Mouse (Mus musculus): ENCODE data around the gene Olfr1380. TPM values are rescaled to one million over a fixed set of nuclear protein-coding genes. Genes with fewer than 3 reads are reported as not detected.
"Not testable (repeated sequence)": the region's sequence is repeated elsewhere in the genome, so short reads cannot be mapped to it uniquely, and the experiment has no call there.

Olfr1380 gene
- total and polyA plus RNA-seq, 3 experiments, result not detected

DNA sequence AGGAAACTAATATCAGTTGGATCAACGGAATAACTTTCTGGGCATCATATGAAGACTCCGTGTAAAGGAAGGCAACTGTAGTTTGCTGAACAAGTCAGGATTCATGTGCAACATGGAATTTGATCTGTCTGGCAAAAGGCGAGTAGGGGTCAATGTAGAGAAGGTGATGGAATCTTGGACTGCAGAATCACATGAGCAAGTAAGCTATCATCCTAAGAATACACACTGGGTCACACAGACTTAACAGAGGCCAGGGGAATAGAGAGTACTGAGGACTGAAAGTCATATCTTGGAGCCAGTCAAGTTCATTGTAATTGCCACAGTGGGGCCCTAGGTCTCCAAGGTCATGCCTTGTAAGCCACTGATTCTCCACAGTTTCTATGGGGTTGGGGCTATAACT is 28.7 kb upstream of the Olfr1380 start, which contains the start of gene Olfr1382:
Gene Olfr1382 (plus strand): TSS at position 301 of the 400 bp plus-strand sequence.
- dilution Hi-C loops (cut with MboI; ENCODE audit: extremely low pct_ligation_motif_present, extremely low pct_unique_long_range_greater_than_20kb, low sequenced_read_pairs), result no loop called here
- no peak within 1 kb of the TSS for H3K4me3 ChIP-seq (replicated peaks in 1 of 3; ENCODE audit: low read depth in 2 of 3, low read length in 2 of 3, poor library complexity in 1 of 3)
- H3K79me2 ChIP-seq (replicated peaks; ENCODE audit: control insufficient read depth, extremely low read depth, insufficient read depth, poor library complexity, severe bottlenecking), result no peaks in the 10 kb centered on the region
- TF ChIP-seq POLR2A (IDR thresholded peaks at IDR 0.05; ENCODE audit: low read depth, low read length) (no peak), RCOR1 (conservative IDR thresholded peaks at IDR 0.05; ENCODE audit: low read depth, low read length) (no peak), CHD2 (IDR thresholded peaks at IDR 0.05; ENCODE audit: low read length) (no peak), SIN3A (IDR thresholded peaks at IDR 0.05; ENCODE audit: low read length) (no peak), JUN (IDR thresholded peaks at IDR 0.05; ENCODE audit: insufficient read depth, low read depth, low read length) (no peak)
- in situ Hi-C loops (cut with MboI; ENCODE audit: low pct_ligation_motif_present, low pct_unique_long_range_greater_than_20kb, low sequenced_read_pairs), result no loop called here
- no peaks in the 10 kb centered on the region for H3K36me3 ChIP-seq (replicated peaks in 1 of 2; ENCODE audit: control insufficient read depth in 1 of 2, insufficient read depth in 1 of 2, low read length in 1 of 2)
- no peak within 1 kb of the TSS for H3K27ac ChIP-seq (ENCODE audit: insufficient read depth, low read depth)
- H3K9ac ChIP-seq (ENCODE audit: insufficient read depth, low read depth), result no peak within 1 kb of the TSS
- DNase-seq (ENCODE audit: extremely low read depth), result no peak
- no peaks in the 10 kb centered on the region for H3K4me1 ChIP-seq (ENCODE audit: control insufficient read depth in 1 of 2, insufficient read depth in 2 of 2)
- H3K4me2 ChIP-seq (ENCODE audit: insufficient read depth, low read depth, poor library complexity, severe bottlenecking), result no peak within 1 kb of the TSS
- no peaks in the 10 kb centered on the region for H3K9me3 ChIP-seq (replicated peaks; ENCODE audit: low read length)
- peaks cover 6% of the 10 kb centered on the region for H3K27me3 ChIP-seq (replicated peaks)

DNA sequence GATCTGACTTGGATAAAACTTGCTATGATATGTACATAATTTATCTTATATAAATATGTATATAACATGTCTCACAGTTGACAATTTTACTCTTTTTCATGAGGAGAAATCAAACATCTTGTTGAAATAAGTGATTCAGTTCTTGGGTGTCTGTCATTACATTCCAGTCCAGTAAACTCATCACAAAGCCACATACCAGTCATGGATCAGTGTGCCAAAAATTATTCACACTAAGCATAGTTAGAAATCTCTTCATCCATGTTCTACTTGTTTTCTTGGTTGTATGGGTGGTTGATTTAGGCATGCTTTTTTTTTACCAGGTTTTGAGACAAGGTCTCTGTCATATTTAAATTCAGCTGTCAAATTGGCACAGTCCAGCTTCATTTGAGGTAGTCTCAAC is 23.9 kb upstream of the Olfr1380 start:
- no peak for DNase-seq (ENCODE audit: extremely low read depth)
- in situ Hi-C loops (cut with MboI; ENCODE audit: low pct_ligation_motif_present, low pct_unique_long_range_greater_than_20kb, low sequenced_read_pairs) (no loop called here), dilution Hi-C loops (cut with MboI; ENCODE audit: extremely low pct_ligation_motif_present, extremely low pct_unique_long_range_greater_than_20kb, low sequenced_read_pairs) (no loop called here)
- no peak for TF ChIP-seq POLR2AphosphoS2 (IDR thresholded peaks at IDR 0.05; ENCODE audit: low read depth, low read length)
- no peak for TF ChIP-seq MAFK (IDR thresholded peaks at IDR 0.05; ENCODE audit: insufficient replicate concordance, low read length)
- TF ChIP-seq NELFE (IDR thresholded peaks at IDR 0.05; ENCODE audit: low read depth, low read length), result no peak
- no peak for TF ChIP-seq ZMIZ1 (IDR thresholded peaks at IDR 0.05; ENCODE audit: low read depth, low read length)
- no peak for TF ChIP-seq CHD2 (IDR thresholded peaks at IDR 0.05; ENCODE audit: low read length)
- Histone ChIP-seq H3K27me3 (replicated peaks) (peaks cover 6% of the 10 kb centered on the region), H3K9ac (ENCODE audit: insufficient read depth, low read depth) (no peak overlapping the region), H3K36me3 (replicated peaks in 1 of 2; ENCODE audit: control insufficient read depth in 1 of 2, insufficient read depth in 1 of 2, low read length in 1 of 2) (no peaks in the 10 kb centered on the region), H3K4me3 (replicated peaks in 1 of 3; ENCODE audit: low read depth in 2 of 3, low read length in 2 of 3, poor library complexity in 1 of 3) (no peak overlapping the region), H3K9me3 (replicated peaks; ENCODE audit: low read length) (no peaks in the 10 kb centered on the region), H3K27ac (ENCODE audit: insufficient read depth, low read depth) (no peak overlapping the region), H3K4me1 (ENCODE audit: control insufficient read depth in 1 of 2, insufficient read depth in 2 of 2) (no peaks in the 10 kb centered on the region), H3K4me2 (ENCODE audit: insufficient read depth, low read depth, poor library complexity, severe bottlenecking) (no peak overlapping the region), H3K79me2 (replicated peaks; ENCODE audit: control insufficient read depth, extremely low read depth, insufficient read depth, poor library complexity, severe bottlenecking) (no peaks in the 10 kb centered on the region)

DNA sequence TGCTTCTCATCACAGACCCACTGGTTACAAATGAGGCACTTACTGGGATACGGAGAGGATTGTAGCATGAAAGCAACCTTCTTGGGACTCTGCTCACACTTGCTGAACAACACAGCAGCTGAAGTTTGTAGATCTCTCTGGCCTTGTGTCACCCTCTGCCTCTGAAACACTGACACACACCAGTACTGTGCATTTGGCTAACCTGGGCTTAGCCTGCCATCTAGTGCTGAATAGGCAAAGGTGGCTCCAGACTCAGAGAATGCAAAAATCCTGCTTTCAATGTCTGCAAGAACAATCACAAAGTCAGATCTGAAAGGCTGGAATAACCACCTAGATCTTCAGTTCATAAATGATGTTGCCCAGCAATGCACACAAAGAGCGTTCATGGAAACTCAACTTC is 20.0 kb upstream of the Olfr1380 start:
- H3K27me3 ChIP-seq (replicated peaks); H3K27ac ChIP-seq (ENCODE audit: insufficient read depth, low read depth); dilution Hi-C loops (cut with MboI; ENCODE audit: extremely low pct_ligation_motif_present, extremely low pct_unique_long_range_greater_than_20kb, low sequenced_read_pairs); H3K9ac ChIP-seq (ENCODE audit: insufficient read depth, low read depth); H3K79me2 ChIP-seq (replicated peaks; ENCODE audit: control insufficient read depth, extremely low read depth, insufficient read depth, poor library complexity, severe bottlenecking); H3K9me3 ChIP-seq (replicated peaks; ENCODE audit: low read length); H3K4me1 ChIP-seq (ENCODE audit: control insufficient read depth in 1 of 2, insufficient read depth in 2 of 2); H3K36me3 ChIP-seq (replicated peaks in 1 of 2; ENCODE audit: control insufficient read depth in 1 of 2, insufficient read depth in 1 of 2, low read length in 1 of 2); in situ Hi-C loops (cut with MboI; ENCODE audit: low pct_ligation_motif_present, low pct_unique_long_range_greater_than_20kb, low sequenced_read_pairs): not testable (repeated sequence)
- TF ChIP-seq RAD21 (IDR thresholded peaks at IDR 0.05; ENCODE audit: low read depth, low read length), result peak; percentile 54
- TF ChIP-seq SMC3 (IDR thresholded peaks at IDR 0.05; ENCODE audit: low read depth, low read length), result peak; percentile 41
- TF ChIP-seq CTCF (conservative IDR thresholded peaks at IDR 0.05 in 1 of 2, IDR thresholded peaks at IDR 0.05 in 1 of 2; ENCODE audit: low read depth in 2 of 2, low read length in 2 of 2), result peak in 1 of 2 experiments; percentile 61; a peak in 2 of 4 replicates
- Histone ChIP-seq H3K4me3 (replicated peaks in 1 of 3; ENCODE audit: low read depth in 2 of 3, low read length in 2 of 3, poor library complexity in 1 of 3) (peak overlapping the region in 1 of 3 experiments; percentile 32), H3K4me2 (ENCODE audit: insufficient read depth, low read depth, poor library complexity, severe bottlenecking) (peak overlapping the region; percentile 21; the same call in 1 of the 2 replicates)
- DNase-seq (ENCODE audit: extremely low read depth), result peak; percentile 20

DNA sequence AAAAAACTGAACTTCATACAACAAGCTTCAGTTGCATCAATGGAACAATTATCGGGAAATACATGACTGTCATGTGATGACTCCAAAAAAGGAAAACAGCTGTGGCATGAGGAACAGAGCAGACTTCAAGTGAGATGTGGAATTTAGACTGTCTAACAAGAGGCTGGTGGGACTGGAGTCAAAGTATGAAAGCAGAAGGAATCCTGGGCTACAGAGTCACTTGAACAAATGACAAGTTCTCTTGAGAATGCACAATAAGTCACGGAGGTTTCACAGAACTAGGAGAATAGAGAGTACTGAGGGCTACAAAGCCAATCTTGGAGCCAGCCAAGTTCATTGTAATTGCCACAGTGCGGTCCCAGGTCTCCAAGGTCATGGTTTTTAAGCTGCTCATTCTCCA is 13.5 kb upstream of the Olfr1380 start, which contains the start of gene Olfr1381:
Gene Olfr1381 (plus strand): TSS at position 301 of the 400 bp plus-strand sequence.
- H3K4me1 ChIP-seq (ENCODE audit: control insufficient read depth in 1 of 2, insufficient read depth in 2 of 2); H3K4me2 ChIP-seq (ENCODE audit: insufficient read depth, low read depth, poor library complexity, severe bottlenecking); H3K36me3 ChIP-seq (replicated peaks in 1 of 2; ENCODE audit: control insufficient read depth in 1 of 2, insufficient read depth in 1 of 2, low read length in 1 of 2); dilution Hi-C loops (cut with MboI; ENCODE audit: extremely low pct_ligation_motif_present, extremely low pct_unique_long_range_greater_than_20kb, low sequenced_read_pairs); DNase-seq (ENCODE audit: extremely low read depth); H3K79me2 ChIP-seq (replicated peaks; ENCODE audit: control insufficient read depth, extremely low read depth, insufficient read depth, poor library complexity, severe bottlenecking); in situ Hi-C loops (cut with MboI; ENCODE audit: low pct_ligation_motif_present, low pct_unique_long_range_greater_than_20kb, low sequenced_read_pairs); H3K27me3 ChIP-seq (replicated peaks); H3K9me3 ChIP-seq (replicated peaks; ENCODE audit: low read length); H3K9ac ChIP-seq (ENCODE audit: insufficient read depth, low read depth); H3K27ac ChIP-seq (ENCODE audit: insufficient read depth, low read depth); H3K4me3 ChIP-seq (replicated peaks in 1 of 3; ENCODE audit: low read depth in 2 of 3, low read length in 2 of 3, poor library complexity in 1 of 3): not testable (repeated sequence)

All from CH12.LX (cell line).